Mouse (Mus musculus): ENCODE measurements around the gene Cabin1. TPM values are rescaled to one million over a fixed set of nuclear protein-coding genes. Genes with fewer than 3 reads are reported as not detected.

Gene Cabin1
- total RNA-seq, 2 experiments from 2014 or later = 66.4 to 85.5 TPM

GRCm38 (mm10) chr10:75706632-75707216 lies 57.4 kb downstream of the Cabin1 start:
- intact Hi-C loops (cut with DNase I) = loop anchor here (2.0 kb wide), 1 partner anchor 70 kb away; no protein-coding TSS in a partner anchor
- no peak for DNase-seq (ENCODE audit: low spot score in 2 of 2)

- DNase-seq (ENCODE audit: low spot score in 2 of 2) = no peak
- intact Hi-C loops (cut with DNase I) = loop anchor here (2.0 kb wide), 2 partner anchors 39 to 69 kb away; no protein-coding TSS in a partner anchor
Measured at GRCm38 (mm10) chr10:75705681-75706400, 58.3 kb downstream of the Cabin1 start.

GRCm38 (mm10) chr10:75704212-75705185 lies 59.6 kb downstream of the Cabin1 start:
- intact Hi-C loops (cut with DNase I) = loop anchor here (2.0 to 5.0 kb wide), 2 partner anchors 38 to 117 kb away; partner anchors contain the start of gene Ggt5
- peak; percentile 91 to 92 for DNase-seq (ENCODE audit: low spot score in 2 of 2)

GRCm38 (mm10) chr10:75703504-75703903 lies 60.6 kb downstream of the Cabin1 start:
- intact Hi-C loops (cut with DNase I) = loop anchor here (5.0 kb wide), 1 partner anchor 116 kb away; the partner anchor contains the start of gene Ggt5
- DNase-seq (ENCODE audit: low spot score in 2 of 2) = no peak

GRCm38 (mm10) chr10:75702494-75702893 lies 61.6 kb downstream of the Cabin1 start:
- DNase-seq (ENCODE audit: low spot score in 2 of 2) = no peak
- intact Hi-C loops (cut with DNase I) = loop anchor here (5.0 kb wide), 1 partner anchor 115 kb away; the partner anchor contains the start of gene Ggt5

- intact Hi-C loops (cut with DNase I) = loop anchor here (1.0 to 5.0 kb wide), 2 partner anchors 21 to 114 kb away; partner anchors contain the start of gene Ggt5
Measured at GRCm38 (mm10) chr10:75701280-75701679, 62.9 kb downstream of the Cabin1 start.

GRCm38 (mm10) chr10:75697693-75698092 lies 66.4 kb downstream of the Cabin1 start:
- no peak for DNase-seq (ENCODE audit: low spot score in 2 of 2)
- intact Hi-C loops (cut with DNase I) = no loop called here

More at GRCm38 (mm10) chr10:75701280-75701679, 62.9 kb downstream of the Cabin1 start:
- DNase-seq (ENCODE audit: low spot score in 2 of 2) = no peak

GRCm38 (mm10) chr10:75696597-75697355 lies 67.4 kb downstream of the Cabin1 start:
- intact Hi-C loops (cut with DNase I) = no loop called here

GRCm38 (mm10) chr10:75695521-75695920 lies 68.6 kb downstream of the Cabin1 start:
- intact Hi-C loops (cut with DNase I) = no loop called here
- DNase-seq (ENCODE audit: low spot score in 2 of 2) = no peak

More at GRCm38 (mm10) chr10:75696597-75697355, 67.4 kb downstream of the Cabin1 start:
- DNase-seq (ENCODE audit: low spot score in 2 of 2) = no peak

GRCm38 (mm10) chr10:75695078-75695477 lies 69.1 kb downstream of the Cabin1 start:
- DNase-seq (ENCODE audit: low spot score in 2 of 2) = no peak

GRCm38 (mm10) chr10:75694567-75694966 lies 69.6 kb downstream of the Cabin1 start:
- intact Hi-C loops (cut with DNase I) = no loop called here

More at GRCm38 (mm10) chr10:75695078-75695477, 69.1 kb downstream of the Cabin1 start:
- intact Hi-C loops (cut with DNase I) = no loop called here

GRCm38 (mm10) chr10:75693451-75694233 lies 70.5 kb downstream of the Cabin1 start:
- intact Hi-C loops (cut with DNase I) = no loop called here
- no peak for DNase-seq (ENCODE audit: low spot score in 2 of 2)

More at GRCm38 (mm10) chr10:75694567-75694966, 69.6 kb downstream of the Cabin1 start:
- no peak for DNase-seq (ENCODE audit: low spot score in 2 of 2)

- intact Hi-C loops (cut with DNase I) = loop anchor here (1.0 kb wide), 1 partner anchor 13 kb away; no protein-coding TSS in a partner anchor
Measured at GRCm38 (mm10) chr10:75688598-75688997, 75.5 kb downstream of the Cabin1 start.

GRCm38 (mm10) chr10:75686724-75687123 lies 77.4 kb downstream of the Cabin1 start:
- intact Hi-C loops (cut with DNase I) = no loop called here
- no peak for DNase-seq (ENCODE audit: low spot score in 2 of 2)

More at GRCm38 (mm10) chr10:75688598-75688997, 75.5 kb downstream of the Cabin1 start:
- no peak for DNase-seq (ENCODE audit: low spot score in 2 of 2)

- intact Hi-C loops (cut with DNase I) = no loop called here
- peak; percentile 86 to 87 for DNase-seq (ENCODE audit: low spot score in 2 of 2)
Measured at GRCm38 (mm10) chr10:75684035-75685004, 79.8 kb downstream of the Cabin1 start.

GRCm38 (mm10) chr10:75680574-75681001 lies 83.6 kb downstream of the Cabin1 start:
- intact Hi-C loops (cut with DNase I) = loop anchor here (1.0 kb wide), 2 partner anchors 14 to 21 kb away; no protein-coding TSS in a partner anchor
- peak; percentile 49 to 53 for DNase-seq (ENCODE audit: low spot score in 2 of 2)
